Mouse (Mus musculus): ENCODE data around the gene Crlf1. TPM values are rescaled to one million over a fixed set of nuclear protein-coding genes. Genes with fewer than 3 reads are reported as not detected.

The Crlf1 gene
- total and polyA plus RNA-seq, 3 experiments: 3.8 to 26.6 TPM; not detected in 1

GRCm38 (mm10) chr8:70551558-70552161 is 58.7 kb downstream of the Crlf1 start:
- no peak for TF ChIP-seq MAX (IDR thresholded peaks at IDR 0.05; ENCODE audit: low read length)
- TF ChIP-seq TBP (IDR thresholded peaks at IDR 0.05; ENCODE audit: low read depth, low read length): no peak
- TF ChIP-seq UBTF (IDR thresholded peaks at IDR 0.05; ENCODE audit: borderline replicate concordance, insufficient read depth, low read depth, low read length): no peak
- no peak for TF ChIP-seq ZMIZ1 (IDR thresholded peaks at IDR 0.05; ENCODE audit: low read depth, low read length)
- TF ChIP-seq CHD2 (IDR thresholded peaks at IDR 0.05; ENCODE audit: low read length): no peak
- TF ChIP-seq ELF1 (IDR thresholded peaks at IDR 0.05; ENCODE audit: low read depth, low read length): no peak
- no peak for TF ChIP-seq MXI1 (IDR thresholded peaks at IDR 0.05; ENCODE audit: low read depth, low read length)
- DNase-seq (ENCODE audit: low read depth, low spot score): no peak
- H3K9ac ChIP-seq (ENCODE audit: control insufficient read depth, low read depth, low read length, poor library complexity, severe bottlenecking): no peak overlapping the region
- H3K9me3 ChIP-seq (replicated peaks; ENCODE audit: insufficient read depth, low read length): no peaks in the 10 kb centered on the region
- H3K36me3 ChIP-seq (ENCODE audit: control insufficient read depth in 1 of 2, insufficient read depth in 2 of 2, low read length in 2 of 2): no peaks in the 10 kb centered on the region
- H3K27ac ChIP-seq (ENCODE audit: control insufficient read depth, low read depth, low read length): no peak overlapping the region
- H3K79me2 ChIP-seq (ENCODE audit: control insufficient read depth, insufficient read depth, low read length, poor library complexity): peaks cover 36% of the 10 kb centered on the region
- H3K4me3 ChIP-seq (ENCODE audit: control insufficient read depth in 1 of 2, insufficient read depth in 1 of 2, low read depth in 2 of 2, low read length in 2 of 2): no peak overlapping the region
- peaks cover 0 to 4% of the 10 kb centered on the region in 2 experiments; a peak in 1 of 4 replicates for H3K4me1 ChIP-seq (ENCODE audit: control insufficient read depth in 1 of 2, insufficient read depth in 2 of 2, low read length in 2 of 2)
- no peaks in the 10 kb centered on the region for H3K27me3 ChIP-seq (ENCODE audit: control insufficient read depth in 1 of 2, insufficient read depth in 2 of 2, low read length in 2 of 2)

- no peaks in the 10 kb centered on the region for H3K36me3 ChIP-seq (ENCODE audit: control insufficient read depth in 1 of 2, insufficient read depth in 2 of 2, low read length in 2 of 2)
- H3K4me3 ChIP-seq (ENCODE audit: control insufficient read depth in 1 of 2, insufficient read depth in 1 of 2, low read depth in 2 of 2, low read length in 2 of 2): no peak overlapping the region
- H3K27ac ChIP-seq (ENCODE audit: control insufficient read depth, low read depth, low read length): no peak overlapping the region
- H3K9ac ChIP-seq (ENCODE audit: control insufficient read depth, low read depth, low read length, poor library complexity, severe bottlenecking): no peak overlapping the region
- peaks cover 31% of the 10 kb centered on the region for H3K79me2 ChIP-seq (ENCODE audit: control insufficient read depth, insufficient read depth, low read length, poor library complexity)
- no peaks in the 10 kb centered on the region for H3K9me3 ChIP-seq (replicated peaks; ENCODE audit: insufficient read depth, low read length)
- no peak for DNase-seq (ENCODE audit: low read depth, low spot score)
- TF ChIP-seq RAD21 (IDR thresholded peaks at IDR 0.05; ENCODE audit: low read depth, low read length) (no peak), ETS1 (IDR thresholded peaks at IDR 0.05; ENCODE audit: low read depth, low read length) (no peak), POLR2AphosphoS2 (IDR thresholded peaks at IDR 0.05; ENCODE audit: low read length) (no peak), SIN3A (IDR thresholded peaks at IDR 0.05; ENCODE audit: low read length) (no peak), TCF12 (IDR thresholded peaks at IDR 0.05; ENCODE audit: low read depth, low read length) (no peak), MYB (IDR thresholded peaks at IDR 0.05; ENCODE audit: low read depth, low read length) (no peak), GATA1 (IDR thresholded peaks at IDR 0.05; ENCODE audit: low read depth, low read length) (no peak), NRF1 (IDR thresholded peaks at IDR 0.05; ENCODE audit: insufficient read depth, low read depth, low read length, poor library complexity, severe bottlenecking) (no peak), NELFE (IDR thresholded peaks at IDR 0.05; ENCODE audit: low read depth, low read length) (no peak), E2F4 (IDR thresholded peaks at IDR 0.05; ENCODE audit: borderline replicate concordance, low read depth, low read length) (no peak), MYC (IDR thresholded peaks at IDR 0.05; ENCODE audit: low read depth, low read length) (no peak), POLR2AphosphoS5 (IDR thresholded peaks at IDR 0.05; ENCODE audit: borderline replicate concordance, low read depth, low read length) (no peak), BHLHE40 (IDR thresholded peaks at IDR 0.05; ENCODE audit: borderline replicate concordance, low read depth, low read length) (no peak)
- H3K4me1 ChIP-seq (ENCODE audit: control insufficient read depth in 1 of 2, insufficient read depth in 2 of 2, low read length in 2 of 2): peaks cover 1 to 4% of the 10 kb centered on the region in 2 experiments; a peak in 2 of 4 replicates
- H3K27me3 ChIP-seq (ENCODE audit: control insufficient read depth in 1 of 2, insufficient read depth in 2 of 2, low read length in 2 of 2): no peaks in the 10 kb centered on the region
These were observed 59.9 kb downstream of the Crlf1 start for GRCm38 (mm10) chr8:70552836-70553235.

Other genes starting within 250 kb of the Crlf1 start
- gene Homer3, start 210.3 kb upstream of the Crlf1 start, total RNA-seq (2012; rRNA removed): 8.2 and 12.2 TPM in 2 replicates
- 10 to 100 TPM in 1 of 2 experiments, not detected in 1; 22.8 TPM for gene Homer3, start 210.3 kb upstream of the Crlf1 start, polyA plus RNA-seq (2012; ENCODE audit: insufficient read depth in 1 of 2, insufficient read length in 2 of 2, low read depth in 1 of 2, low replicate concordance in 2 of 2, missing spikeins in 1 of 2)
- 94.1 and 102 TPM in 2 replicates for gene Ddx49, start 190.7 kb upstream of the Crlf1 start, total RNA-seq (2012; rRNA removed)
- gene Ddx49, start 190.7 kb upstream of the Crlf1 start, polyA plus RNA-seq (2012; ENCODE audit: insufficient read depth in 1 of 2, insufficient read length in 2 of 2, low read depth in 1 of 2, low replicate concordance in 2 of 2, missing spikeins in 1 of 2): 100 to 1,000 TPM in 1 of 2 experiments, not detected in 1; 116 TPM
- gene Cope, start 190.6 kb upstream of the Crlf1 start, total RNA-seq (2012; rRNA removed): 132 and 134 TPM in 2 replicates
- gene Cope, start 190.6 kb upstream of the Crlf1 start, polyA plus RNA-seq (2012; ENCODE audit: insufficient read depth in 1 of 2, insufficient read length in 2 of 2, low read depth in 1 of 2, low replicate concordance in 2 of 2, missing spikeins in 1 of 2): 100 to 1,000 TPM in 1 of 2 experiments, not detected in 1; 232 TPM
- gene Cers1, start 177.4 kb upstream of the Crlf1 start, total RNA-seq (2012; rRNA removed): 3.4 and 5.0 TPM in 2 replicates
- 1 to 10 TPM in 1 of 2 experiments, not detected in 1; 7.7 TPM for gene Cers1, start 177.4 kb upstream of the Crlf1 start, polyA plus RNA-seq (2012; ENCODE audit: insufficient read depth in 1 of 2, insufficient read length in 2 of 2, low read depth in 1 of 2, low replicate concordance in 2 of 2, missing spikeins in 1 of 2)
- gene Gdf1, start 163.3 kb upstream of the Crlf1 start, total RNA-seq (2012; rRNA removed): 1.9 and 2.6 TPM in 2 replicates
- gene Gdf1, start 163.3 kb upstream of the Crlf1 start, polyA plus RNA-seq (2012; ENCODE audit: insufficient read depth in 1 of 2, insufficient read length in 2 of 2, low read depth in 1 of 2, low replicate concordance in 2 of 2, missing spikeins in 1 of 2): 1 to 10 TPM in 1 of 2 experiments, not detected in 1; 1.9 TPM
- 55.4 and 56.3 TPM in 2 replicates for gene Upf1, start 139.9 kb upstream of the Crlf1 start, total RNA-seq (2012; rRNA removed)
- 100 to 1,000 TPM in 1 of 2 experiments, 10 to 100 TPM in 1; 89.5 to 289 TPM for gene Upf1, start 139.9 kb upstream of the Crlf1 start, polyA plus RNA-seq (2012; ENCODE audit: insufficient read depth in 1 of 2, insufficient read length in 2 of 2, low read depth in 1 of 2, low replicate concordance in 2 of 2, missing spikeins in 1 of 2)
- gene Comp, start 119.6 kb upstream of the Crlf1 start, total RNA-seq (2012; rRNA removed): not detected in 2 replicates
- gene Comp, start 119.6 kb upstream of the Crlf1 start, polyA plus RNA-seq (2012; ENCODE audit: insufficient read depth in 1 of 2, insufficient read length in 2 of 2, low read depth in 1 of 2, low replicate concordance in 2 of 2, missing spikeins in 1 of 2): under 1 TPM in 1 of 2 experiments, not detected in 1; 0.54 TPM
- 3.0 and 3.3 TPM in 2 replicates for gene Crtc1, start 53.6 kb upstream of the Crlf1 start, total RNA-seq (2012; rRNA removed)
- gene Crtc1, start 53.6 kb upstream of the Crlf1 start, polyA plus RNA-seq (2012; ENCODE audit: insufficient read depth in 1 of 2, insufficient read length in 2 of 2, low read depth in 1 of 2, low replicate concordance in 2 of 2, missing spikeins in 1 of 2): 10 to 100 TPM in 1 of 2 experiments, not detected in 1; 18.0 TPM
- gene Klhl26, start 16.2 kb upstream of the Crlf1 start, total RNA-seq (2012; rRNA removed): 7.6 and 8.0 TPM in 2 replicates
- 10 to 100 TPM in 1 of 2 experiments, not detected in 1; 11.4 TPM for gene Klhl26, start 16.2 kb upstream of the Crlf1 start, polyA plus RNA-seq (2012; ENCODE audit: insufficient read depth in 1 of 2, insufficient read length in 2 of 2, low read depth in 1 of 2, low replicate concordance in 2 of 2, missing spikeins in 1 of 2)
- gene Tmem59l, start 5.8 kb upstream of the Crlf1 start, total RNA-seq (2012; rRNA removed): not detected in 2 replicates
- gene Tmem59l, start 5.8 kb upstream of the Crlf1 start, polyA plus RNA-seq (2012; ENCODE audit: insufficient read depth in 1 of 2, insufficient read length in 2 of 2, low read depth in 1 of 2, low replicate concordance in 2 of 2, missing spikeins in 1 of 2): not detected
- gene Rex1bd, start 13.6 kb downstream of the Crlf1 start, total RNA-seq (2012; rRNA removed): 200 and 204 TPM in 2 replicates
- gene Rex1bd, start 13.6 kb downstream of the Crlf1 start, polyA plus RNA-seq (2012; ENCODE audit: insufficient read depth in 1 of 2, insufficient read length in 2 of 2, low read depth in 1 of 2, low replicate concordance in 2 of 2, missing spikeins in 1 of 2): 100 to 1,000 TPM in 1 of 2 experiments, not detected in 1; 145 TPM
- gene Uba52, start 17.6 kb downstream of the Crlf1 start, total RNA-seq (2012; rRNA removed): 3,582 and 3,633 TPM in 2 replicates
- 1,000 to 10,000 TPM in 1 of 2 experiments, not detected in 1; 2,814 TPM for gene Uba52, start 17.6 kb downstream of the Crlf1 start, polyA plus RNA-seq (2012; ENCODE audit: insufficient read depth in 1 of 2, insufficient read length in 2 of 2, low read depth in 1 of 2, low replicate concordance in 2 of 2, missing spikeins in 1 of 2)
- 212 and 215 TPM in 2 replicates for gene Fkbp8, start 34.6 kb downstream of the Crlf1 start, total RNA-seq (2012; rRNA removed)
- 100 to 1,000 TPM in 1 of 2 experiments, not detected in 1; 349 TPM for gene Fkbp8, start 34.6 kb downstream of the Crlf1 start, polyA plus RNA-seq (2012; ENCODE audit: insufficient read depth in 1 of 2, insufficient read length in 2 of 2, low read depth in 1 of 2, low replicate concordance in 2 of 2, missing spikeins in 1 of 2)
- 49.1 and 54.4 TPM in 2 replicates for gene Kxd1, start 34.8 kb downstream of the Crlf1 start, total RNA-seq (2012; rRNA removed)
- gene Kxd1, start 34.8 kb downstream of the Crlf1 start, polyA plus RNA-seq (2012; ENCODE audit: insufficient read depth in 1 of 2, insufficient read length in 2 of 2, low read depth in 1 of 2, low replicate concordance in 2 of 2, missing spikeins in 1 of 2): 10 to 100 TPM in 1 of 2 experiments, not detected in 1; 77.4 TPM
- 10.8 and 12.4 TPM in 2 replicates for gene Ell, start 46.3 kb downstream of the Crlf1 start, total RNA-seq (2012; rRNA removed)
- gene Ell, start 46.3 kb downstream of the Crlf1 start, polyA plus RNA-seq (2012; ENCODE audit: insufficient read depth in 1 of 2, insufficient read length in 2 of 2, low read depth in 1 of 2, low replicate concordance in 2 of 2, missing spikeins in 1 of 2): 10 to 100 TPM in 1 of 2 experiments, not detected in 1; 25.9 TPM
- 84.1 and 90.9 TPM in 2 replicates for gene Isyna1, start 101.2 kb downstream of the Crlf1 start, total RNA-seq (2012; rRNA removed)
- 100 to 1,000 TPM in 1 of 2 experiments, not detected in 1; 189 TPM for gene Isyna1, start 101.2 kb downstream of the Crlf1 start, polyA plus RNA-seq (2012; ENCODE audit: insufficient read depth in 1 of 2, insufficient read length in 2 of 2, low read depth in 1 of 2, low replicate concordance in 2 of 2, missing spikeins in 1 of 2)
- gene Ssbp4, start 115.7 kb downstream of the Crlf1 start, total RNA-seq (2012; rRNA removed): 80.2 and 84.9 TPM in 2 replicates
- 100 to 1,000 TPM in 1 of 2 experiments, not detected in 1; 212 TPM for gene Ssbp4, start 115.7 kb downstream of the Crlf1 start, polyA plus RNA-seq (2012; ENCODE audit: insufficient read depth in 1 of 2, insufficient read length in 2 of 2, low read depth in 1 of 2, low replicate concordance in 2 of 2, missing spikeins in 1 of 2)
- 0.20 and 0.39 TPM in 2 replicates for gene Lrrc25, start 123.0 kb downstream of the Crlf1 start, total RNA-seq (2012; rRNA removed)
- 1 to 10 TPM in 1 of 2 experiments, not detected in 1; 1.1 TPM for gene Lrrc25, start 123.0 kb downstream of the Crlf1 start, polyA plus RNA-seq (2012; ENCODE audit: insufficient read depth in 1 of 2, insufficient read length in 2 of 2, low read depth in 1 of 2, low replicate concordance in 2 of 2, missing spikeins in 1 of 2)
- 0.15 and 1.8 TPM in 2 replicates for gene Gdf15, start 139.3 kb downstream of the Crlf1 start, total RNA-seq (2012; rRNA removed)
- gene Gdf15, start 139.3 kb downstream of the Crlf1 start, polyA plus RNA-seq (2012; ENCODE audit: insufficient read depth in 1 of 2, insufficient read length in 2 of 2, low read depth in 1 of 2, low replicate concordance in 2 of 2, missing spikeins in 1 of 2): under 1 TPM in 1 of 2 experiments, not detected in 1; 0.63 TPM
- 12.6 and 13.7 TPM in 2 replicates for gene Pgpep1, start 167.2 kb downstream of the Crlf1 start, total RNA-seq (2012; rRNA removed)
- gene Pgpep1, start 167.2 kb downstream of the Crlf1 start, polyA plus RNA-seq (2012; ENCODE audit: insufficient read depth in 1 of 2, insufficient read length in 2 of 2, low read depth in 1 of 2, low replicate concordance in 2 of 2, missing spikeins in 1 of 2): 10 to 100 TPM in 1 of 2 experiments, not detected in 1; 19.5 TPM
- 152 and 172 TPM in 2 replicates for gene Lsm4, start 180.1 kb downstream of the Crlf1 start, total RNA-seq (2012; rRNA removed)
- 1,000 to 10,000 TPM in 1 of 2 experiments, 100 to 1,000 TPM in 1; 514 to 2,024 TPM for gene Lsm4, start 180.1 kb downstream of the Crlf1 start, polyA plus RNA-seq (2012; ENCODE audit: insufficient read depth in 1 of 2, insufficient read length in 2 of 2, low read depth in 1 of 2, low replicate concordance in 2 of 2, missing spikeins in 1 of 2)
- gene Jund, start 205.8 kb downstream of the Crlf1 start, total RNA-seq (2012; rRNA removed): 11.1 and 16.5 TPM in 2 replicates
- gene Jund, start 205.8 kb downstream of the Crlf1 start, polyA plus RNA-seq (2012; ENCODE audit: insufficient read depth in 1 of 2, insufficient read length in 2 of 2, low read depth in 1 of 2, low replicate concordance in 2 of 2, missing spikeins in 1 of 2): 10 to 100 TPM in 1 of 2 experiments, not detected in 1; 18.8 TPM
- gene Iqcn, start 210.3 kb downstream of the Crlf1 start, total RNA-seq (2012; rRNA removed): 0.03 TPM in 1 of 2 replicates, not detected in the other
- not detected for gene Iqcn, start 210.3 kb downstream of the Crlf1 start, polyA plus RNA-seq (2012; ENCODE audit: insufficient read depth in 1 of 2, insufficient read length in 2 of 2, low read depth in 1 of 2, low replicate concordance in 2 of 2, missing spikeins in 1 of 2)
- 0.19 and 0.20 TPM in 2 replicates for gene Gm3336, start 225.4 kb downstream of the Crlf1 start, total RNA-seq (2012; rRNA removed)
- gene Gm3336, start 225.4 kb downstream of the Crlf1 start, polyA plus RNA-seq (2012; ENCODE audit: insufficient read depth in 1 of 2, insufficient read length in 2 of 2, low read depth in 1 of 2, low replicate concordance in 2 of 2, missing spikeins in 1 of 2): under 1 TPM in 1 of 2 experiments, not detected in 1; 0.72 TPM
- gene Pde4c, start 230.6 kb downstream of the Crlf1 start, total RNA-seq (2012; rRNA removed): 0.65 and 0.75 TPM in 2 replicates
- gene Pde4c, start 230.6 kb downstream of the Crlf1 start, polyA plus RNA-seq (2012; ENCODE audit: insufficient read depth in 1 of 2, insufficient read length in 2 of 2, low read depth in 1 of 2, low replicate concordance in 2 of 2, missing spikeins in 1 of 2): 1 to 10 TPM in 1 of 2 experiments, not detected in 1; 3.0 TPM

Data from MEL (cell line).